Mouse (Mus musculus) spleen, adult 2 months (tissue): ENCODE measurements around the gene Aktip.

Experiments used
- CTCF ChIP-seq: fragments of 200-500 bp; IDR thresholded peaks from 2 replicates; pipeline ENCODE4 v1.5.1; 2011; ENCODE audit warnings: mild to moderate bottlenecking, inconsistent platforms; ENCODE audit not compliant: insufficient read depth, insufficient read length, insufficient replicate concordance; ENCODE audit errors: extremely low read depth
- POLR2A ChIP-seq: fragments of 200-500 bp; IDR thresholded peaks from 2 replicates; pipeline ENCODE4 v1.6.1; 2011; ENCODE audit warnings: low read depth, low read length, inconsistent platforms

- TF ChIP-seq CTCF (no peak), POLR2A (no peak)
These were observed 75.5 kb downstream of the Aktip start for GRCm38 (mm10) chr8:91124315-91124714.
